Comparison of ENCODE assay signal across 29 mouse cellular contexts in genomic region chr3:129575086-129575485, GRCm38 (mm10). TPM values are rescaled to one million over a fixed set of nuclear protein-coding genes. Genes with fewer than 3 reads are reported as not detected.
A peak's percentile ranks its signal among the peaks of the same experiment; 100 is the strongest.
DNase-seq lines count a peak whose midpoint lies in the region; ATAC-seq and TF ChIP-seq lines count a peak whose summit lies in the region.
"Had no signal": no experiment of that assay in that cellular context is flagged by ENCODE, and none has a peak within 500 bp of the region (broad histone marks: within the 10 kb centered on the region; RNA-seq: fewer than 3 reads in every experiment).

No protein-coding gene starts in this region.

- no peak overlapping the region for H3K4me2 ChIP-seq in intestine, postnatal 0 days (replicated peaks; ENCODE audit: low read depth)
- H3K4me2 ChIP-seq: embryonic facial prominence, embryonic 12.5 days; embryonic facial prominence, embryonic 15.5 days; forebrain, embryonic 12.5 days; forebrain, embryonic 15.5 days; heart, embryonic 12.5 days; heart, embryonic 15.5 days; hindbrain, embryonic 14.5 days had no signal

- H3K27ac ChIP-seq in intestine, postnatal 0 days (ENCODE audit: low read depth, low read length), result peak overlapping the region; percentile 81
- no peak overlapping the region for H3K27ac ChIP-seq in hindbrain, embryonic 10.5 days
- H3K27ac ChIP-seq: embryonic facial prominence, embryonic 12.5 days; embryonic facial prominence, embryonic 15.5 days; forebrain, embryonic 12.5 days; forebrain, embryonic 15.5 days; gastrocnemius, adult 2 months; heart, embryonic 15.5 days; hindbrain, embryonic 14.5 days had no signal

- DNase-seq in ES-CJ7 (ENCODE audit: low read depth, low spot score) (peak; percentile 96), ZHBTc4 (ENCODE audit: low read depth, low spot score) (peak; percentile 90)
- DNase-seq in lung, adult 18-20 months, result no peak
- DNase-seq in hindbrain, embryonic 10.5 days (ENCODE audit: low spot score), result no peak
- no peak for DNase-seq in kidney, postnatal 25 days
- DNase-seq: adrenal gland, postnatal 10 days; adrenal gland, postnatal 36 days; B cell, adult 2 months; cerebellum, adult 11 months; cerebellum, adult 2 months; cerebellum, adult 9-11 months; cerebellum, postnatal 25 days; gastrocnemius, adult 2 months; gastrocnemius, postnatal 25 days; heart, adult 18-20 months; heart, postnatal 10 days; heart, postnatal 36 days; kidney, adult 2 months had no signal

- H3K36me3 ChIP-seq in E14TG2a.4 (ENCODE audit: insufficient read depth, low read length), result peaks cover 78% of the 10 kb centered on the region
- peaks cover 14% of the 10 kb centered on the region; the same call in 1 of the 2 replicates for H3K36me3 ChIP-seq in intestine, postnatal 0 days (ENCODE audit: control insufficient read depth, insufficient read depth)
- peaks cover 63% of the 10 kb centered on the region for H3K36me3 ChIP-seq in hindbrain, embryonic 10.5 days
- H3K36me3 ChIP-seq: forebrain, embryonic 15.5 days; heart, embryonic 15.5 days had no signal

- peak overlapping the region; percentile 71 for H3K4me3 ChIP-seq in E14TG2a.4 (replicated peaks; ENCODE audit: low read length)
- no peak overlapping the region for H3K4me3 ChIP-seq in intestine, postnatal 0 days (ENCODE audit: low read depth, low read length)
- H3K4me3 ChIP-seq in hindbrain, embryonic 10.5 days, result no peak overlapping the region
- H3K4me3 ChIP-seq: embryonic facial prominence, embryonic 12.5 days; embryonic facial prominence, embryonic 15.5 days; erythroblast, embryonic 14.5 days; forebrain, embryonic 12.5 days; forebrain, embryonic 15.5 days; gastrocnemius, adult 2 months; heart, embryonic 12.5 days; heart, embryonic 15.5 days had no signal

- H3K4me1 ChIP-seq in E14TG2a.4 (replicated peaks; ENCODE audit: low read depth, low read length), result peaks cover 91% of the 10 kb centered on the region
- peaks cover 6% of the 10 kb centered on the region; the same call in 1 of the 2 replicates for H3K4me1 ChIP-seq in intestine, postnatal 0 days (replicated peaks; ENCODE audit: control insufficient read depth, insufficient read depth, low read length)
- peaks cover 4% of the 10 kb centered on the region; the same call in 1 of the 2 replicates for H3K4me1 ChIP-seq in hindbrain, embryonic 10.5 days (replicated peaks)
- H3K4me1 ChIP-seq: embryonic facial prominence, embryonic 12.5 days; forebrain, embryonic 15.5 days had no signal

- peak; percentile 85 for ATAC-seq in intestine, postnatal 0 days
- ATAC-seq: forebrain, embryonic 15.5 days had no signal

- TF ChIP-seq CTCF in E14TG2a.4 (conservative IDR thresholded peaks at IDR 0.05; ENCODE audit: low read length), result no peak
- TF ChIP-seq CTCF in intestine, postnatal 0 days (IDR thresholded peaks at IDR 0.05; ENCODE audit: low read depth), result no peak

- 60% methylated on average over 4 of the region's 4 CpGs for WGBS in intestine, postnatal 0 days
- WGBS in hindbrain, embryonic 10.5 days, result 94% methylated on average over 4 of the region's 4 CpGs

- H3K9me3 ChIP-seq in E14TG2a.4 (ENCODE audit: low read length), result no peaks in the 10 kb centered on the region
- no peaks in the 10 kb centered on the region for H3K9me3 ChIP-seq in intestine, postnatal 0 days (ENCODE audit: control insufficient read depth)
- H3K9me3 ChIP-seq in hindbrain, embryonic 10.5 days, result no peaks in the 10 kb centered on the region
- H3K9me3 ChIP-seq: embryonic facial prominence, embryonic 15.5 days; forebrain, embryonic 12.5 days; forebrain, embryonic 15.5 days; heart, embryonic 12.5 days; heart, embryonic 15.5 days had no signal

- no peak overlapping the region for H3K9ac ChIP-seq in intestine, postnatal 0 days (ENCODE audit: low read depth, low read length)
- H3K9ac ChIP-seq: embryonic facial prominence, embryonic 12.5 days; embryonic facial prominence, embryonic 15.5 days; forebrain, embryonic 12.5 days; forebrain, embryonic 15.5 days; heart, embryonic 12.5 days; heart, embryonic 15.5 days; hindbrain, embryonic 14.5 days had no signal

- no peaks in the 10 kb centered on the region for H3K27me3 ChIP-seq in E14TG2a.4 (ENCODE audit: insufficient read depth, low read length)
- no peaks in the 10 kb centered on the region for H3K27me3 ChIP-seq in intestine, postnatal 0 days (replicated peaks; ENCODE audit: control insufficient read depth, insufficient read depth, low read length)
- no peaks in the 10 kb centered on the region for H3K27me3 ChIP-seq in hindbrain, embryonic 10.5 days (ENCODE audit: insufficient read depth, poor library complexity, severe bottlenecking)
- H3K27me3 ChIP-seq: CH12.LX; embryonic facial prominence, embryonic 12.5 days; embryonic facial prominence, embryonic 15.5 days; forebrain, embryonic 12.5 days; forebrain, embryonic 15.5 days; heart, embryonic 12.5 days; heart, embryonic 15.5 days had no signal

RNA-seq across cellular contexts. Expression of gene Elovl6, which starts 42.9 kb away (rescaled TPM):
- 34.5 and 36.5 TPM in 2 replicates for polyA plus RNA-seq in intestine, postnatal 0 days (2015; fragmentation: Nextera tagmentation; extraction: Ambion mirVana)
- 35.3 and 40.1 TPM in 2 replicates for polyA plus RNA-seq in hindbrain, embryonic 10.5 days (2016; fragmentation: Nextera tagmentation; extraction: Ambion mirVana)

Comparison
In these comparisons a context has a peak if more than half of its experiments do, and no peak if none do; other contexts are left out.
1. DNase-seq: peak in ES-CJ7 (single experiment) and ZHBTc4 (single experiment); none in lung, adult 18-20 months (0 of 2), hindbrain, embryonic 10.5 days (single experiment) and kidney, postnatal 25 days (0 of 2).